Mouse (Mus musculus) gastrocnemius, postnatal 4 days (tissue): ENCODE measurements around the gene Lsm2. TPM values are rescaled to one million over a fixed set of nuclear protein-coding genes. Genes with fewer than 3 reads are reported as not detected.
"Not testable (repeated sequence)": the region's sequence is repeated elsewhere in the genome, so short reads cannot be mapped to it uniquely, and the experiment has no call there.

Experiments
- DNase-seq, 2 experiments: peaks; one replicate each; pipeline ENCODE4 v3.0.0; 2021 to 2022; ENCODE audit warnings: low spot score in 2 of 2, mixed read lengths in 2 of 2
- long read RNA-seq, 2 experiments: library from polyadenylated mRNA; stranded (forward); transcript quantifications; one replicate each; pipeline ENCODE4 v2.0.0; 2021
- total RNA-seq, 2 experiments: library from RNA; stranded (reverse); gene quantifications; 2 replicates each; pipeline ENCODE4 v1.2.3; 2021

The Lsm2 gene
- total RNA-seq = 10 to 100 TPM; 31.8 to 32.4 TPM
- long read RNA-seq, experiment 1, transcript Lsm2-202 (5 exons, 840 nt) = major isoform, 18 of 24 reads
- long read RNA-seq, experiment 1, partial matches to known transcripts = 0 of 24 reads
- long read RNA-seq, experiment 1, other reads (novel, unspliced or antisense) = 2 of 24 reads
- long read RNA-seq, experiment 2, transcript Lsm2-202 (5 exons, 840 nt) = major isoform, 26 of 30 reads
- long read RNA-seq, experiment 2, partial matches to known transcripts = 0 of 30 reads
- long read RNA-seq, experiment 2, other reads (novel, unspliced or antisense) = 3 of 30 reads

DNA sequence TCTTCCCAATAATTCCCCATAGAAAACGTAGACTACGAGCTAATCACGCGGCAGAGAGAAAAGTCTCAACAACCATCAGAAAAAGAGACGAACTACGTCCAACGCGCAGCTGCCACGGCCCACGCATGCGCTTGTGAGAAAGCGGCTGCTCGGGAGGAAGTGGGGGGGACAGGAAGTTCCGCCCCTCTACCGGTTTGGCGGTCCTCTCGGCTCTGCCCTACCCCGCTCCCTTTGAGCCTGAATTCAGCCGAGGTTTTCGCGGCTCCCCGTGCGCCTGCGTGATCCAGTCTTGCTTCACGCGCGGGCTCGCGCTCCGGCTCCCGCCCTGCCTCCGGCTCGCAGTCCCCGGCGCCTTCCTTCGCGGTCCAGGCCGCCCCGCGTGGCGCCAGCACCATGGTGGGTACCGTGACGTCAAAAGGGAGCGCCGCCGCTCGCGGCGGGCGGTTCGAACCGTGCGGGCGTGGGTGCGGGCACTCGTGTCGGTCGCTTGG, at the start of gene Lsm2:
TSS of gene Lsm2 (plus strand) at position 173 of the 491 bp plus-strand sequence.
- DNase-seq = peak; percentile 72 to 90

DNA sequence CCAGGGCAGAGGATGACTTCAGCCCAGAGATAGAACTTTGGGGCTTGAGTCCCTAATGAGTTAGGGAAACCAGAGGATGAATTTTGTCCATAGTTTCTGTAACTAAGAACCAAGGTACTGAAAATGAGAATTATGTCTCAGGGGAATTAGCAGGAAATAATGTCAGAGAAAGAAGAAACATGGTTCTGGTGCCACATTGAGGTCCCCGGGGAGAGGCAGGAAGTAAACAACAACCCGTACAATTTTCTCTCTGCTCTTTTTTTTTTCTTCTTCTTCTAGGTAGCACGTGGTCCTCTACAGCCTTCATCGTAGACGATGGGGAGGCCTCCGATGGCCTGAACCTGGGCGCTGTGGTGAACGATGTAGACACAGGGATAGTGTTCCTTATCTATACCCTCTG, 49.4 kb upstream of the Lsm2 start:
- no peak for DNase-seq

DNA sequence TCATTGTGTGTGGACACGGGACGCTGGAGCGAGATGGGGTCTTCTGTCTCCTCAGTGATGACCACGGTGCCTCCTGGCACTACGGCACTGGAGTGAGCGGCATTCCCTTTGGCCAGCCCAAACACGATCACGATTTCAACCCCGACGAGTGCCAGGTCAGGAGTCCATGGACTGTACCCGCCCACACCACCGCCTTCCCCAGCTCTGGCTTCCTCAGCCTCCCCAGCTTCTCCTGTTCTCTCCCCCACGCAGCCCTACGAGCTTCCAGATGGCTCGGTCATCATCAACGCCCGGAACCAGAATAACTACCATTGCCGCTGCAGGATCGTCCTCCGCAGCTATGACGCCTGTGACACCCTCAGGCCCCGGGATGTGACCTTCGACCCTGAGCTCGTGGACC, 47.6 kb upstream of the Lsm2 start:
- DNase-seq = no peak

DNA sequence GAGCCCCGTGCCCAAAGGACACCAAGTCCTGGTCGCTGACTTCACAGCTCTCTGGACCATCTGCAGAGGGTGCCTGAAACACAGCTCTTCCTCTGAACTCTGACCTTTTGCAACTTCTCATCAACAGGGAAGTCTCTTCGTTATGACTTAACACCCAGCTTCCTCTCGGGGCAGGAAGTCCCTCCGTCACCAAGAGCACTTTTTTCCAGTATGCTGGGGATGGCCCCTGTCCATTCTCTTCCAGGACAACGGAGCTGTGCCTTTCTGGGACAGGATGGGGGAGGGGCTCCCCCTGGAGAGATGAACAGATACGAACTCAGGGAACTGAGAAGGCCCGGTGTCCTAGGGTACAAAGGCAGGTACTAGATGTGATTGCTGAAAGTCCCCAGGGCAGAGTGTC, 46.8 kb upstream of the Lsm2 start:
- DNase-seq = no peak

DNA sequence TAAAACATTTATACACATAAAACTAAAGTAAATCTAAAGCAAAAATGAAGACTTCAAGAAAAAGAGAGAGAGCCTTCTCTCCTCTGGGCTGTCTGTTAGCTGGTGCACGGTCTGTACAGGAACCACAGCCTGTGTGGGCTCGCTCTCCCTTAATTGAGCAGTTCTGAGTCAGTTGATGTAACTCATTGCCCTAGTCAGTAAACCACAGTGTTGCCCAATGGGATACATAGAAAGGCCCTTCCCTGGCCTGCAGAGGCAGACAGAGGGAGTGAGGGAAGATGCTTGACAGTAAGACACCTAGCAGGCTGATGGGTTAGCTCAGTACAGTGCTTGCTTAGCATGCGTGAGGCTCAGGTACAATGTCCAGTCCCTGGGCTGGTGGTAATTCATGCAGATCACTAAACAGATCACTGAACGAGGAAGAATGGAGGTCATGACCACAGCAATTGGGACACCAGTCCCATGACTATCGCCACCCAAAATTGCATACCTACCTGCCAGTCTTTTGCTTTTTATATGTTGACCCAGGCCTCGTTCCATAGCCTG, 43.6 kb upstream of the Lsm2 start:
- no peak for DNase-seq

DNA sequence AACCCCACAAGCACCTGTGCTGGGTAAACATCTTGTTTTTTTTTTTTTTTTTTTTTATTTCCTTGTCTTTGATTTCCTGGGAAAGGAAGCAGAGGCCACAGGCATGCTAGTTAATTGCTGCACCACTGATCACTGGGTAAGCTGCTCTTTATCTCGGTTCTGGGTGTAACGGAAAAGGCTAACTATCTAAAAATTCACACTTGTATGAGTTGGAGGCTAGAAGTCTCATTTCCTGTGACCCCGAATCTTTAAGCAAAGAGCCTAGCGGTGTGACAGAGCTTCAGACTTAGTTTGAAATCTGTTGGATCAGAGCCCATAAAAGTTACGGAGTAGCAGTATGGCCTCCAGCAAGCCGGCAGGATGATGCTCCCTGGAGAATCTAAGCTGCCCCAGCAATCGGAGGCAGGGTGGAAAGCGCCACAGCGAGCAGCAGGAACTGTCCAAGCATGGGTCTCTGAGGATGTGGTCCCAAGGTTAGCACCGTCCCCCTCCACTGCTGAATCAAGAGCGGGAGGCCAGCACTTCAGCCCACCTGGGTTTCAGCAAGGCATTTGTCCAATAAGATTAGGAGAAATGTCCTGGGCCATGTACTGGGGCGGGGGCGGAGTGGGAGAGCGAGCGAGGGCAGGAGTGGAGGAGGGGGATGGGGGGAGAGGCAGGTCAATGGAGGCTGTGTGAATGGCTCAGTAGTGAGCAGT, 40.2 kb upstream of the Lsm2 start:
- no peak for DNase-seq

DNA sequence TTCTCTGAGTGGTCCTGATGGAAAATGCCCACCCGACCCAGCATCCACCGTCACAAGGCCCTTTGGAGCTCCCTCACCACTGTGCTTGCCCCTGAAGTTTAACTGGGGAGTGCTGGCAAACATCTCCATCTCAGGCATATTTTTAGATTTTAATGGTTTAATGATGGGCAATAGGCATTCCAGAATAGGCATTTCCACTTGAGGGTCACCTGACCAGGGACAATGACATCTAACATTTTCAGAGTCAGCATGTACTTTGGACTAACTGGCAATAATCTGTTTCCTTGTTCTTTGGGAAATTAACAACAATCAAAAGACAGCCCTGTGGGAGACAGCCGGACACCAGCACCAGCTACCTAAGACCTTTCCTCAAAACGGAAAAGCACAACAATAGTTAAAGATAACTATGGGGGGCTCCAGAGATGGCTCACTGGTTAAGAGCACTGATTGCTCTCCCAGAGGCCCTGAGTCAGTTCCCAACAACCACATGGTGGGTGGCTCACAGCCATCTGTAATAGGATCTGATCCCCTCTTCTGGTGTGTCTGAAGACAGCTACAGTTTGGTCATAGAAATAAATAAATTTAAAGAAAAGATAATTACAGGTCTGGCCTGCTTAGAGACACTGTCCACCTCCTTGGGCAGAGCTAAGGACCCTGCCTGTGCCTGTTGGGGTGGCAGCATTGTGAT, 38.4 kb upstream of the Lsm2 start:
- no peak for DNase-seq

DNA sequence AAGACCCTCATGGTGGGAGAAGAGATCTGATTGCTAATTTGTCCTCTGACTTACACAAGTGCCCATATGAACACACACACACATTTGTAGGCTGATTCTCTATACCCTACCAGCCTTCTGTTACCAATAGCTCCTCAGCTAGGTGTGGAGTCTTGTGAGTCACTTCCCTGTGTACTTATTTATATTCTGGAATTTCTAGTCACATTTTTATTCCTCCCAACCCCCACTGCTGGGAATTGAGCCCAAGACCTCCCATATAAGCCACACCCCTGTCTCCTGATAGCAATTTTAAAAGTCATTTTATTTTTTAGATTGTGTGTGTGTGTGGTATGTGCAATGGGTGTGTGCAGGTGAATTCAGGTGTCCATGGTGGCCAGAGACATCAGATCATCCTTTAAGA, 37.3 kb upstream of the Lsm2 start:
- no peak for DNase-seq

DNA sequence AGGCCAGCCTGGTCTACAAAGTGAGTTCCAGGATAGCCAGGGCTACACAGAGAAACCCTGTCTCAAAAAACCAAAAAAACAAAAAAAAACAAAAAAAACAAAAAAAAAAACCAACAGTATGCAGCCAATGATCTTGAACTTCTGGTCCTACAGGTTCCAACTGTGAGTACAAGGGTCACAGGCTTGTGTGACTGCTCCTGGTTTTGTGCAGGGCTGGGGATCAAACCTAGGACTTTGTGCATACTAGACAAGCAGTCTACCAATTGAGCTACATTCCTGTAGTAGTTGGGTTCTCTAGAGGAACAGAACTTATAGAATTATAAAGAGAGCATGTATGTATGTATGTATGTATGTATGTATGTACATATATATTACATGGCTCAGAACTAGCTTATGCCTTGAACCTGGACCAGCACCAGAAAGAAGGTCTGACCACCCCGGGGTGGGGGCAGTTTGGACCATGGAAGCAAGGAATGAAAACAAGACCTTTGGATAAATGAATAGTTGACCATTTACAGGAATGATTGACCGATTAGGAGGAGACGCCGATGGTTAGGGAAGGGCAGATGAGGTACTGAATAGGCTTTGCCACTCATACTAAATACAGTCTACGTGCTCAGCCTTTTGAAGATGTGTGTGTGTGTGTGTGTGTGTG, 35.0 kb upstream of the Lsm2 start:
- DNase-seq = no peak

DNA sequence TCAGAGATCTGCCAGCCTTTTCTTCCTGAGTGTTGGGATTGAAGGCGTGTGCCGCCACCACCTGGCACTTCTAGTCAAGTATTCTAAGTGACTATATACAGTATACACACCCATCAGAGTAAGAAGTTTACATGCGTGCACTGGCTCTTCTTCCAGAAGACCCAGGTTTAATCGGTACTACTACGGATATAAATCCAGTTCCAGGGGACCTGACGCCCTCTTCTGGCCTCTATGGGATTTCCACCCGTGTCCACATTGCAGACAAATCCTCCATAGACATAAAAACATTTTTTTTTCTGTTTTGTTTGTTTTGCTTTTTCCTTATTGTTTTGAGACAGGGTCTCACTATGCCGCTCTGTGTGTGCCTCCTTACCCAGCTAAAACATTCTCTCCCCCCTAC, 34.1 kb upstream of the Lsm2 start:
- no peak for DNase-seq

DNA sequence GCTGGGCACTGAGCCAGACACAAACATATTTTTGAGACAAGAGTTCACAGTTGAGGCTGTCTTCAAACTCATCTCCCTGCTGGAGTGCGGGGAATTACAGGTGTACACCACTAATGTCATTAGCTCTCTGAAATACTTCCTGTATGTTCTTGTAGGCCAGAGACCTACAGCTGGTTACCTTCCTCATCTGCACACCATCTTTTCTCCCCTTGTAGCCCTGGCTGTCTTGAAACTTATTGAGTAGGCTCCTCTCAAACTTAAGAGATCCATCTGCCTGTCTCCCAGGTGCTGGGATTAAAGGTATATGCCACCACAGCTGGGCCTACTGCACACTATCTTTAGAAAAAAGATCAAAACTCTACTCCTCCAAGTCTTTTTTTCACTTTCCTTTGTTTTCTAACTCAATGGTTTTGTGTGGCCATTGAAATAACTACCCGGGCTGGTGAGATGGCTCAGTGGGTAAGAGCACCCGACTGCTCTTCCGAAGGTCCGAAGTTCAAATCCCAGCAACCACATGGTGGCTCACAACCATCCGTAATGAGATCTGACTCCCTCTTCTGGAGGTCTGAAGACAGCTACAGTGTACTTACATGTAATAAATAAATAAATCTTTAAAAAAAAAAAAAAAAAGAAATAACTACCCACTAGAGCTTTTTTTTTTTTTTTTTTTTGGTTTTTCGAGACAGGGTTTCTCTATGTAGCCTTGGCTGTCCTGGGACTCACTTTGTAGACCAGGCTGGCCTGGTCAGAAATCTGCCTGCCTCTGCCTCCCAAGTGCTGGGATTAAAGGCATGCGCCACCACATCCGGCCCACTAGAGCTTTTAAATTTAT, 32.7 kb upstream of the Lsm2 start:
- not testable (repeated sequence) for DNase-seq

DNA sequence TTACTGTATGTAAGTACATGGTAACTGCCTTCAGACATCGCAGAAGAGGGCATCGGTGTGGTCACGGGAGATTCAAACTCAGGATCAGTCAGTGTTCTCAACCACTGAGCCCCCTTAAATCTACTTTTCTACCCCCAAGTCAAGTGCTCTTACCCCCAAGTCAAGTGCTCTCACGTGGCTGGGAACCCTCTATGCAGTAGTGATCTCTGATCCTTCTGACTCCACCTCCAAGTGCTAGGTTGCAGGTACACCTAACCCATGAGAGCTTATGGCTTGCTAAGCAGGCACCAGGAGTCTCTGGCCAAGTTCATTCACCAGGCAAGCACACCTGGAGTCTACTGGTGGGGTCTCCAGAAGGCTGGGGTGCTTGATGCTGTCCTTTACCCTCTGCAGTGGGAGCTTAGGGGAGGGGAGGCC, 32.1 kb upstream of the Lsm2 start:
- DNase-seq = no peak

DNA sequence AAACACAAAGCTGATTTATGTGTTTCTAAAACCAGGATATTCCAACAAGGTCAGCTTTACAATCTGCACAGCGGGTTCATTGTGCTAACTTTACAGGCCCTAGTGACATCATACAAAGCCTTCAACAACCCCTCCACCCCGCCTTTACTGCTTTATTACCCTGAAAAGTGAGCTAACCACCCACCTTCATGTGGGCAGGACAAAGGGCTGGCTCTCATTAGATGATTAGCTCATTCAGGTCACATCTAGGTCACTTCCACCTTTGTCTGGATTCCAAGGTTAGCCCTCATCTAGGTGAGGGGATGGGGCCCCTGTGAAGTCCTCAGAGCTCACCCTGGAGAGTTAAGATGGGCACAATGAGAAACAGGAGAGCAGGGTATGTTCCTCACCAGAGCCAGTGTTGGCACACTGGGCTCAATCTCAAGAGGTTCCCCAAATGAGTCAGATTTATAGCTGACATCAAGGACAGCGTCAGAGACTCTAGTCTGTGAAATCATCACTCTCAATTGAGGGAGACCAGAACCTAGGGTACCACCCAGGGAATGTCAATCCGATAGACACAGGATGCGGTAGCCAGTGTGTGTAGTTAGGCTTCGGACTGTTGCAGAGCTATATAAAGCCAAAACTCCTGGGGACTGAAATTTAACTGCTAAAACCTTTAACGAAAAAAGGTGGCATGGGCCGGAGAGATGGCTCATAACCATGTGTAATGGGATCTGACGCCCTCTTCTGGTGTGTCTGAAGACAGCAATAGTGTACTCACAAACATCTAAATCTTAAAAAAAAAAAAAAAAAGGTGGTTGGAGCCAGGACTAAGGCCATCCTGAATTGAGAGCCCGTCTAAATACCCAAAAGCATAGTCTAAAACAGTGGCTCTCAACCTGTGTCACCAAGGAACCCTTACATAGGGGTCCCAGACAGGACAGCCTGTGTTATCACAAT, 30.9 kb upstream of the Lsm2 start:
- no peak for DNase-seq

DNA sequence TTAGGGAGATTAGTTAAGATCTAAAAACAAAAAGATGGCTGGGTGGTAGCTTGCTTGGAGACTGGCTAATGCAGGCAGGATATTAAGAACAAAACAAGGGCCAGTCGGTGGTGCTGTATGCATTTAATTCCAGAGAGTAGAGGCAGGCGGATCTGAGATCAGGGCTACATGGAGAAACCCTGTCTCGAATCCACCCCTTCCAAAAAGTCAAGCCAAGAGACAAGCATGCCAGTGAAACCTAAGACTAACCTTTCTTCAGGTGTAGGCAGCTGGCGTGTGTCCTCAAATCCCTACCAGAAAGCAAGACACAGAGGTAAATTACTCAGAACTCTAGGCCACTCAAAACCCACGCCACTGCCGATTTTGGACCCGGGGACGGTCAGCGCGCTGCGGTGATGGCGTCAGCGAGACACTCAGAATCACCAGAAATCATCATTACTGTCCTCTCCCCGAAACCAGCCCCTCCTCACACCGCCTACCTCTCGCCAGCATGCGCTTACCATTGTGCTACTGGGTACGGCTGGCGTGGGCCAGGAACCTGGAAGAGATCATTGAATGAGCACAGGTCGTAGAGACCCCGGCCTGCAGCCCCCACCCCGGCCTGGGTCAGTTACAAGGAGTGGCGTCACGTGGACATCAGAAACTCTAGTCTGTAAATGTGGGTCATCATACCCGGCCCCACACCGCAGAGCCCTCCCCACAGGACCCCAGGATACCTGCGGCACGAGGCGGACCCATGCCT, 29.9 kb upstream of the Lsm2 start:
- peak in 1 of 2 experiments; percentile 37 for DNase-seq

DNA sequence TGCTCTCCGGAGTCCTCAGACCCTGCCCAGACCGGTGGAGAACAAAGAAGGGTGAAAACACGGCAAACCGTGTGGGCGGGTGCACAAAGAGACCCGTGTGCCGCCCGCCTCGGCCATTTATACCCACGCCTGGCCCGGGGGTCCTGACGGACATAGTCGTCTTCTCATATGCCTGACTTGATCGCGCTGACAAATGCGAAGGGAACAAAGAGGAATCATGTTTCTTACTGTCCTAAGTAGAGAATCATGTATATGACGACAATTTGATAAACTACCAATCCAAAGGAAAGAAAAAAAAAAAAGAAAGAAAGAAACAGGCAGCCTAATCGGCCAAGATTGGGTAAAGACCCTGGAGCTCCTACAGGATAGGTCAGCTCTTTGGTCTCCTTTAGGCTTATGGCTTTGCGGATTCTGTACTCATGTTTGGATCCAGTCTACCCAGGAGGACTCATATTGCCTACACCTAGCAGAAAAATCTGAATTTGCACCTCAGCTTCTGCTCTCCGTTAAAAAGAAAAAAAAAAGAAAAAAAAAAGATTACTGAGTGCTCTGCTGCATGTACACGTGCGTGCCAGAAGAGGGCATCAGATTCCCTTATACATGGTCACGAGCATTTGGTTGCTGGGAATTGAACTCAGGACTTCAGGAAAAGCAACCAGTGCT, 29.2 kb upstream of the Lsm2 start:
- peak; percentile 79 to 84 for DNase-seq

DNA sequence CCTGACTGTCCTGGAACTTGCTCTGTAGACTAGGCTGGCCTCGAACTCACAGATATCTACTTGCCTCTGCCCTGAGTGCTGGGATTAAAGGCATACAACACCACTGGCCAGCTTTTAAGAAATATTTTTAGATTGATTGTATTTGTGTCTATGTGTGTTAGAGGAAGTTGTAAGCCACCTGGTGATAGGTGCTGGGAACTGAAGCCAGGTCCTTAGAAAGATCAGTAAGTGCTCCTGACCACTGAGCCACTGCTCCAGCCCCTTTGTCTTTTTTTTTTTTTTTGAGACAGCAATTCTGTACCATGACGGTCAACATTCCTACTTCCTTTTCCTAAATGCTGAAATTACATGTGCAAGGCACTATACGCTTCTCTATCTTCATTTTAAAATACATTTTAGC, 28.4 kb upstream of the Lsm2 start:
- DNase-seq = no peak

DNA sequence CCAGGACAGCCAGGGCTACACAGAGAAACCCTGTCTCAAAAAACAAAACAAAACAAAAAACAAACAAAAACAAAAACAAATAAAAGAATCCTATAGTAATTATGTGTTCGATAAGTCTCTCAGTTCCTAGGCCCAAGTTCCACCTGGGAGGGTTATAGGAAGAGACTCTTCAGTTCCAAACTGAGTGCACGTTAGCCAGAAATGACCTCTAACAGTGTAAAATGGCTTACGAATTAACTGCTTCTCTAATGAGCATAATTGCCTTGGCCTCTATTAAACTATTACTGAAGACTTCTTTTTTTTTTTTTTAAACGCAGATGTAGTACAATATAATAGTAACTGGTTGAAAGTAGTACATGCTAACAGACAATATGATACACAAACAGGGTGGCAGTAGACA, 27.8 kb upstream of the Lsm2 start:
- no peak for DNase-seq

DNA sequence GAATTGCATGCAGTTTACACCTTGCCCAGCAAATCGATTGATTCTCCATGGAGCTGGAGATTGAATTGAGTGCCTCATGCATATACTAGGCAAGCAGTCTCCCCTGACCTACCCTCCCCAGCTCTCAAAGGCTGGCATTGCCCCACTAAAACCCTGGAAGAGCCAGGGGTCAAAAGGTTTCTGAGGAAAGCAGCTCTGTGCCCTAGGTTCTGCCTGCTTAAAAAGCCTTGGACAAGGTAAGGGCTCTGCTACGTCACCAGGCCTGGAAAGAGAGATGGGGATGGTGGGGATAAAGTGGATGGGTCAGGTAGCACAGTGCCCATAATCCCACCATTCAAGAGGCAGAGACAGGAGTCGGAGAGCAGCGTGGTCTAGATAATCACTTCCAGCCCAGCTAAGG, 26.8 kb upstream of the Lsm2 start:
- DNase-seq = no peak
